Mouse (Mus musculus): Measurements from ENCODE around the gene Fibcd1. TPM values are rescaled to one million over a fixed set of nuclear protein-coding genes. Genes with fewer than 3 reads are reported as not detected.
A peak's percentile ranks its signal among the peaks of the same experiment; 100 is the strongest.

The Fibcd1 gene
- total and polyA plus RNA-seq, 2 experiments from 2014 or later: not detected

- peak overlapping the region; percentile 16 for H3K4me2 ChIP-seq (ENCODE audit: low read depth, low read length)
- H3K4me3 ChIP-seq (ENCODE audit: low read depth, low read length): peak overlapping the region; percentile 9
- H3K9me3 ChIP-seq (replicated peaks; ENCODE audit: control insufficient read depth, low read length): no peaks in the 10 kb centered on the region
- H3K9ac ChIP-seq (replicated peaks; ENCODE audit: low read depth, low read length): no peak overlapping the region
- H3K36me3 ChIP-seq (replicated peaks; ENCODE audit: control insufficient read depth, insufficient read depth, low read length): no peaks in the 10 kb centered on the region
- H3K27ac ChIP-seq (ENCODE audit: low read depth): no peak overlapping the region
- TF ChIP-seq EP300 (IDR thresholded peaks at IDR 0.05; ENCODE audit: low read depth) (no peak), CTCF (IDR thresholded peaks at IDR 0.05; ENCODE audit: low read depth) (no peak)
- DNase-seq (ENCODE audit: low spot score): no peak
- H3K27me3 ChIP-seq (ENCODE audit: control insufficient read depth, insufficient read depth, low read length): peaks cover 41% of the 10 kb centered on the region
- H3K4me1 ChIP-seq (ENCODE audit: control insufficient read depth, insufficient read depth): no peaks in the 10 kb centered on the region
- no peak for ATAC-seq (ENCODE audit: insufficient read depth, low read depth)
- WGBS: 13% methylated on average over 39 of the region's 39 CpGs
Observed at GRCm38 (mm10) chr2:31822524-31823371, 23.1 kb downstream of the Fibcd1 start.

DNA sequence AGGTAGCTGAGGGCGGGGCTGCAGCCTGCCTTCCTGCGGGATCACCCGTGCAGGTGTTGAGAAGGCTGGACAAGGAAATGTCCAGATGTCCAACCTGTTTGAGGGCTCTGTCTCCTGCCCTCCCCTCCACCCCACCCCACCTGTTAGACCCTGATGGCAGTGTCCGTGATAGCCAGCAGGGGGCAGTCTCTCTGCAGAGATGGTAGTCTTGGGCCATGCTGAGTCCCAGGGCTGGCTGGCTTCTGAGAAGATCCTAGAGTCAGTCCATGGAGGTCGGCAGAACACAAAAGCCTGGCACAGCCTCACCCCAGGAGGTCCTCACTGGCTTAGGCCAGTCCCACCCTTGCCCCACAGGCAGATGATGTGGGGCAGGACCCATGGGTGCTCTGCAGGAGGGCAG lies 30.4 kb downstream of the Fibcd1 start:
- TF ChIP-seq CTCF (IDR thresholded peaks at IDR 0.05; ENCODE audit: low read depth) (peak; percentile 71), EP300 (IDR thresholded peaks at IDR 0.05; ENCODE audit: low read depth) (no peak)
- H3K4me2 ChIP-seq (ENCODE audit: low read depth, low read length): no peak overlapping the region

GRCm38 (mm10) chr2:31814699-31815098 lies 31.1 kb downstream of the Fibcd1 start:
- no peak for DNase-seq (ENCODE audit: low spot score)
- Histone ChIP-seq H3K9ac (replicated peaks; ENCODE audit: low read depth, low read length) (no peak overlapping the region), H3K27me3 (ENCODE audit: control insufficient read depth, insufficient read depth, low read length) (0 out of 2 replicates have a peak, but pooled peaks cover 3% of the 10 kb centered on the region), H3K4me2 (ENCODE audit: low read depth, low read length) (no peak overlapping the region), H3K9me3 (replicated peaks; ENCODE audit: control insufficient read depth, low read length) (no peaks in the 10 kb centered on the region), H3K4me3 (ENCODE audit: low read depth, low read length) (no peak overlapping the region), H3K27ac (ENCODE audit: low read depth) (no peak overlapping the region), H3K4me1 (ENCODE audit: control insufficient read depth, insufficient read depth) (no peaks in the 10 kb centered on the region), H3K36me3 (replicated peaks; ENCODE audit: control insufficient read depth, insufficient read depth, low read length) (no peaks in the 10 kb centered on the region)
- whole genome bisulfite sequencing: 57% methylated on average over 7 of the region's 7 CpGs
- no peak for ATAC-seq (ENCODE audit: insufficient read depth, low read depth)
- no peak for TF ChIP-seq EP300 (IDR thresholded peaks at IDR 0.05; ENCODE audit: low read depth)
- no peak for TF ChIP-seq CTCF (IDR thresholded peaks at IDR 0.05; ENCODE audit: low read depth)

More for the DNA sequence above, 30.4 kb downstream of the Fibcd1 start:
- Histone ChIP-seq H3K9me3 (replicated peaks; ENCODE audit: control insufficient read depth, low read length) (no peaks in the 10 kb centered on the region), H3K27ac (ENCODE audit: low read depth) (no peak overlapping the region), H3K4me3 (ENCODE audit: low read depth, low read length) (no peak overlapping the region), H3K4me1 (ENCODE audit: control insufficient read depth, insufficient read depth) (no peaks in the 10 kb centered on the region), H3K36me3 (replicated peaks; ENCODE audit: control insufficient read depth, insufficient read depth, low read length) (no peaks in the 10 kb centered on the region), H3K27me3 (ENCODE audit: control insufficient read depth, insufficient read depth, low read length) (peaks cover 7% of the 10 kb centered on the region; the same call in 1 of the 2 replicates), H3K9ac (replicated peaks; ENCODE audit: low read depth, low read length) (no peak overlapping the region)
- WGBS: 18% methylated on average over 5 of the region's 5 CpGs
- DNase-seq (ENCODE audit: low spot score) (peak; percentile 24), ATAC-seq (ENCODE audit: insufficient read depth, low read depth) (peak; percentile 54; the same call in 1 of the 2 replicates)

DNA sequence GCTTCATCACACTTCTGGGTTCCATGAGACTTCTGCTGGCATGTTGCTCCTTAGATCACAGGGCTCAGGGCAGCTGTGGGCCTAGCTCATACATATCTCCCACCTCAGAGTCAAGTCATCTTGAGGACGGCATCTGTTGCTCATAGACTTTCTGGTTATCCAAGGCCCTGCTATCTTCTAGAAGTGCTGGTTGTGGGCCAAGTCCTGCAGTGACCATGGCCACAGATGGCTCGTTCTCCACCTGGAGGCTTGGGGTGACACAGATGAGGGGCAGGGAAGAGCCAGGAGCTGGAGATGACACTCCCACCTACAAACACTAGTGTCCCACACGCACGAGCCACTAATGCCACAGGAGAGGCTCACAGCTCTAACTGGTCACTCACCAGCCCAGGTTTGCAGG lies 32.2 kb downstream of the Fibcd1 start:
- DNase-seq (ENCODE audit: low spot score) (no peak), ATAC-seq (ENCODE audit: insufficient read depth, low read depth) (no peak)
- no peak overlapping the region for H3K4me3 ChIP-seq (ENCODE audit: low read depth, low read length)
- no peak overlapping the region for H3K27ac ChIP-seq (ENCODE audit: low read depth)
- H3K36me3 ChIP-seq (replicated peaks; ENCODE audit: control insufficient read depth, insufficient read depth, low read length): no peaks in the 10 kb centered on the region
- 0 out of 2 replicates have a peak, but pooled peaks cover 3% of the 10 kb centered on the region for H3K27me3 ChIP-seq (ENCODE audit: control insufficient read depth, insufficient read depth, low read length)
- WGBS: 63% methylated on average over 4 of the region's 4 CpGs
- H3K9me3 ChIP-seq (replicated peaks; ENCODE audit: control insufficient read depth, low read length): no peaks in the 10 kb centered on the region
- no peak overlapping the region for H3K4me2 ChIP-seq (ENCODE audit: low read depth, low read length)
- TF ChIP-seq CTCF (IDR thresholded peaks at IDR 0.05; ENCODE audit: low read depth): no peak
- TF ChIP-seq EP300 (IDR thresholded peaks at IDR 0.05; ENCODE audit: low read depth): no peak
- no peaks in the 10 kb centered on the region for H3K4me1 ChIP-seq (ENCODE audit: control insufficient read depth, insufficient read depth)
- H3K9ac ChIP-seq (replicated peaks; ENCODE audit: low read depth, low read length): no peak overlapping the region

DNA sequence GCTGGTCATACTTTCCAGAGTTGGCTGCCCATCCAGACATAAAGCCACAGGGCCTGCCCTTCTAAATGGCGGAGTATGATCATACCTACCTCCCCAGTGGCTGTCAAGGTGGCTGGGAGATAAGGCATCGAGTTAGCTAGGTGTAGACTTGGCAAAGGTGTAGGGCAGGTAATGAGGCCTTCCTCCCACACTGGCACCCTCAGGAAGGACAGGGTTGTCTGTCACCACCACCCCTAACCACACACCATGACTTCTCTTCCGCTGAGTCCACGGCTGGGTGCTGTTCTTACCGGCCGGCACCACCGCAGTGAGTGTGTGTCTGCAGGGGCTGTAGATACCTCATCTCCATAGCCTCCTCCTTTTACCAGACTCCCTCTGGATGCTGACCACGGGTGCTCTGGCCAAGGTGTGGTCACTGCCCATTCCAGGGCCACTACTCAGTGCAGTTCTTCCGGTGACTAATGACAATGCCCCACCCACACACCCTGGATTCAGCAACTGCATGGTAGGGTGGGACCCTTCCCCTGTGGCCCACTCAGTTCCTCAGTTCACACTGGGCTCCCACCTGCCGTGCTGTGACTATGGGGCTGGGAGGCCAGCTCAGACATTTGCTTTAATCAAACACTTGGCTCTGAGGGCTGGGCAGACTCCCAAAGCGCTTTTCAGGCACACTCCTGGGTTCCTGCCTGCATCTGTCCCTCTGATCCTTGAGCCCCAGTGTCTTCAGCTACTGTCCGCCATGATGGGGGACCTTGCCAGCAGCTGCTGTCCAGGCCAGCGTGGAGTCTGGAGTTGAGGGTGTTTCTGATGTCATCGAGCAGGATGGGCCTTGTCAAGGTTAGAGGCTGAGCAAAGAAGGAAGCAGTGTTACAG lies 34.5 kb downstream of the Fibcd1 start:
- 74% methylated on average over 14 of the region's 14 CpGs for WGBS

More for the DNA sequence above, 34.5 kb downstream of the Fibcd1 start:
- no peak overlapping the region for H3K4me3 ChIP-seq (ENCODE audit: low read depth, low read length)
- no peak overlapping the region for H3K9ac ChIP-seq (replicated peaks; ENCODE audit: low read depth, low read length)
- no peak overlapping the region for H3K27ac ChIP-seq (ENCODE audit: low read depth)
- TF ChIP-seq CTCF (IDR thresholded peaks at IDR 0.05; ENCODE audit: low read depth): no peak
- no peak for TF ChIP-seq EP300 (IDR thresholded peaks at IDR 0.05; ENCODE audit: low read depth)
- DNase-seq (ENCODE audit: low spot score) (no peak), ATAC-seq (ENCODE audit: insufficient read depth, low read depth) (no peak)
- no peak overlapping the region for H3K4me2 ChIP-seq (ENCODE audit: low read depth, low read length)
- H3K36me3 ChIP-seq (replicated peaks; ENCODE audit: control insufficient read depth, insufficient read depth, low read length): no peaks in the 10 kb centered on the region
- no peaks in the 10 kb centered on the region for H3K9me3 ChIP-seq (replicated peaks; ENCODE audit: control insufficient read depth, low read length)
- 0 out of 2 replicates have a peak, but pooled peaks cover 3% of the 10 kb centered on the region for H3K27me3 ChIP-seq (ENCODE audit: control insufficient read depth, insufficient read depth, low read length)
- H3K4me1 ChIP-seq (ENCODE audit: control insufficient read depth, insufficient read depth): no peaks in the 10 kb centered on the region
